ENCODE assay signal across 10 mouse cellular contexts in the genomic region with DNA sequence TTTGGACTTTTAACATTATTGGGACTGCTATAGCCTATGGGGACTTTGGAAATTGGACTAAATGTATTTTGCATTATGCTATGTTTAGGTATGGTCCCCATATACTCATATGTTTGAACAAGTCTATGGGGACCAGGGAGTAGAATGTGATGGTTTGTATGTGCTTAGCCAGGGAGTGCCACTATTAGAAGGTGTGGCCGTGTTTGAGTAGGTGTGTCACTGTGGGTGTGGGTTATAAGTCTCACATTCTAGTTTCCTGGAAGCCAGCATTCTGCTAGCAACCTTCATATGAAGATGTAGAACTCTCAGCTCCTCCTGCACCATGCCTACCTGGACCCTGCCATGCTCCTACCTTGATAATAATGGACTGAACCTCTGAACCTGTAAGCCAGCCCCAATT. TPM values are rescaled to one million over a fixed set of nuclear protein-coding genes. Genes with fewer than 3 reads are reported as not detected.
"Had no signal": no experiment of that assay in that cellular context is flagged by ENCODE, and none has a peak within 500 bp of the region (broad histone marks: within the 10 kb centered on the region; RNA-seq: fewer than 3 reads in every experiment).

No protein-coding gene starts in this region.

RNA-seq across cellular contexts. Expression of a gene that starts 5.3 kb away (rescaled TPM):
- polyA plus RNA-seq: midbrain, embryonic 10.5 days; neural tube, embryonic 11.5 days had no signal

RNA-seq across cellular contexts. Expression of a gene that starts 37.0 kb away (rescaled TPM):
- polyA plus RNA-seq: midbrain, embryonic 10.5 days; neural tube, embryonic 13.5 days had no signal

RNA-seq across cellular contexts. Expression of a gene that starts 54.3 kb away (rescaled TPM):
- polyA plus RNA-seq: lung, embryonic 14.5 days; lung, embryonic 16.5 days; midbrain, embryonic 10.5 days; midbrain, embryonic 12.5 days; midbrain, embryonic 14.5 days; midbrain, embryonic 16.5 days; myocyte; neural tube, embryonic 11.5 days; neural tube, embryonic 13.5 days; neural tube, embryonic 15.5 days had no signal
